Mouse (Mus musculus) midbrain, embryonic 15.5 days (tissue): ENCODE results near the gene Cryaa. TPM values are rescaled to one million over a fixed set of nuclear protein-coding genes. Genes with fewer than 3 reads are reported as not detected.

ENCODE experiments used
- ATAC-seq: fragments of 200-750 bp; cut with Nextera tagmentation; replicated peaks from 2 replicates; pipeline ENCODE4 v1.8.0; 2017; ENCODE audit warnings: moderate TSS enrichment
- H3K27ac ChIP-seq: fragments of 300-500 bp; sonication (generic); 2 replicates; pipeline ENCODE4 v1.5.1; 2015; ENCODE audit warnings: mild to moderate bottlenecking, inconsistent platforms
- H3K27me3 ChIP-seq: fragments of 300-500 bp; sonication (generic); replicated peaks from 2 replicates; pipeline ENCODE4 v1.6.1; 2015; ENCODE audit warnings: inconsistent platforms
- H3K36me3 ChIP-seq: fragments of 300-500 bp; sonication (generic); replicated peaks from 2 replicates; pipeline ENCODE4 v1.6.1; 2015; ENCODE audit warnings: inconsistent platforms
- H3K4me1 ChIP-seq: fragments of 300-500 bp; sonication (generic); 2 replicates; pipeline ENCODE4 v1.6.1; 2015; ENCODE audit warnings: inconsistent platforms
- H3K4me2 ChIP-seq: fragments of 300-500 bp; sonication (generic); 2 replicates; pipeline ENCODE4 v1.6.1; 2015; ENCODE audit warnings: inconsistent platforms, mild to moderate bottlenecking, moderate library complexity
- H3K4me3 ChIP-seq: fragments of 300-500 bp; sonication (generic); 2 replicates; pipeline ENCODE4 v1.5.1; 2015; ENCODE audit warnings: mild to moderate bottlenecking, inconsistent platforms
- H3K9ac ChIP-seq: fragments of 300-500 bp; sonication (generic); 2 replicates; pipeline ENCODE4 v1.6.1; 2015; ENCODE audit warnings: mild to moderate bottlenecking, inconsistent platforms
- H3K9me3 ChIP-seq: fragments of 300-500 bp; sonication (generic); 2 replicates; pipeline ENCODE4 v1.6.1; 2016; ENCODE audit warnings: inconsistent platforms
- WGBS: fragments of 180-500 bp; shearing (Covaris S2); methylation state at CpG from one replicate; pipeline ENCODE4 v1.1.7; 2015; ENCODE audit warnings: mixed read lengths; 5-methylcytosine and 5-hydroxymethylcytosine counted together
- polyA plus RNA-seq: library from polyadenylated mRNA; unstranded; fragments of >200 nt; fragmentation: Nextera tagmentation; extraction: Ambion mirVana; gene quantifications from 2 replicates; pipeline ENCODE4 v1.2.1, GENCODE M21; 2015

The Cryaa gene
- polyA plus RNA-seq, 1 experiment from 2014 or later, result 0.39 TPM

- no peaks in the 10 kb centered on the region for H3K9me3 ChIP-seq
- H3K4me2 ChIP-seq, result no peak overlapping the region
- H3K27ac ChIP-seq, result no peak overlapping the region
- H3K4me1 ChIP-seq, result no peaks in the 10 kb centered on the region
- no peak for ATAC-seq
- 77% methylated on average over 4 of the region's 4 CpGs for WGBS
- no peak overlapping the region for H3K4me3 ChIP-seq
- peaks cover 21% of the 10 kb centered on the region for H3K36me3 ChIP-seq
- no peak overlapping the region for H3K9ac ChIP-seq
- no peaks in the 10 kb centered on the region for H3K27me3 ChIP-seq
Measured at GRCm38 (mm10) chr17:31642913-31643312, 34.7 kb upstream of the Cryaa start.

- WGBS, result 94% methylated on average over 5 of the region's 5 CpGs
- no peak for ATAC-seq
- Histone ChIP-seq H3K36me3 (peaks cover 49% of the 10 kb centered on the region), H3K4me2 (no peak overlapping the region), H3K4me1 (no peaks in the 10 kb centered on the region), H3K4me3 (no peak overlapping the region), H3K9ac (no peak overlapping the region), H3K9me3 (no peaks in the 10 kb centered on the region), H3K27me3 (no peaks in the 10 kb centered on the region), H3K27ac (no peak overlapping the region)
Measured at GRCm38 (mm10) chr17:31646199-31647002, 31.2 kb upstream of the Cryaa start.

- Histone ChIP-seq H3K9me3 (no peaks in the 10 kb centered on the region), H3K27me3 (no peaks in the 10 kb centered on the region), H3K36me3 (peaks cover 66% of the 10 kb centered on the region), H3K4me2 (no peak overlapping the region), H3K27ac (no peak overlapping the region), H3K4me3 (no peak overlapping the region), H3K4me1 (peaks cover 9% of the 10 kb centered on the region), H3K9ac (no peak overlapping the region)
- ATAC-seq, result no peak
- 89% methylated on average over 14 of the region's 14 CpGs for WGBS
Measured at GRCm38 (mm10) chr17:31652152-31652551, 25.5 kb upstream of the Cryaa start.

- H3K36me3 ChIP-seq, result peaks cover 55% of the 10 kb centered on the region
- ATAC-seq, result no peak
- no peaks in the 10 kb centered on the region for H3K9me3 ChIP-seq
- no peak overlapping the region for H3K9ac ChIP-seq
- H3K4me1 ChIP-seq, result peaks cover 16% of the 10 kb centered on the region
- 93% methylated on average over 6 of the region's 6 CpGs for WGBS
- no peaks in the 10 kb centered on the region for H3K27me3 ChIP-seq
- H3K4me3 ChIP-seq, result no peak overlapping the region
- H3K4me2 ChIP-seq, result no peak overlapping the region
- no peak overlapping the region for H3K27ac ChIP-seq
Measured at GRCm38 (mm10) chr17:31653277-31653676, 24.3 kb upstream of the Cryaa start.

- H3K9ac ChIP-seq, result no peak overlapping the region
- no peak overlapping the region for H3K4me3 ChIP-seq
- H3K27ac ChIP-seq, result no peak overlapping the region
- H3K4me2 ChIP-seq, result no peak overlapping the region
- peaks cover 40% of the 10 kb centered on the region for H3K36me3 ChIP-seq
- H3K9me3 ChIP-seq, result no peaks in the 10 kb centered on the region
- no peaks in the 10 kb centered on the region for H3K27me3 ChIP-seq
- 87% methylated on average over 4 of the region's 4 CpGs for WGBS
- no peak for ATAC-seq
- H3K4me1 ChIP-seq, result peaks cover 24% of the 10 kb centered on the region
Measured at GRCm38 (mm10) chr17:31655366-31655765, 22.2 kb upstream of the Cryaa start.

GRCm38 (mm10) chr17:31656682-31657081 is 20.9 kb upstream of the Cryaa start:
- no peak for ATAC-seq
- Histone ChIP-seq H3K4me1 (peaks cover 24% of the 10 kb centered on the region), H3K9ac (no peak overlapping the region), H3K9me3 (no peaks in the 10 kb centered on the region), H3K27ac (no peak overlapping the region), H3K4me3 (no peak overlapping the region), H3K36me3 (peaks cover 28% of the 10 kb centered on the region), H3K4me2 (peak overlapping the region; percentile 71; the same call in 1 of the 2 replicates), H3K27me3 (no peaks in the 10 kb centered on the region)
- 86% methylated on average over 5 of the region's 5 CpGs for WGBS

- ATAC-seq, result no peak
- 52% methylated on average over 12 of the region's 12 CpGs for WGBS
- peak overlapping the region; percentile 88 for H3K9ac ChIP-seq
- no peak overlapping the region for H3K27ac ChIP-seq
- peaks cover 21% of the 10 kb centered on the region for H3K36me3 ChIP-seq
- H3K9me3 ChIP-seq, result no peaks in the 10 kb centered on the region
- H3K27me3 ChIP-seq, result no peaks in the 10 kb centered on the region
- H3K4me3 ChIP-seq, result peak overlapping the region; percentile 59
- peak overlapping the region; percentile 71 for H3K4me2 ChIP-seq
- H3K4me1 ChIP-seq, result peaks cover 24% of the 10 kb centered on the region
Measured at GRCm38 (mm10) chr17:31657141-31657983, 20.2 kb upstream of the Cryaa start.

- no peaks in the 10 kb centered on the region for H3K9me3 ChIP-seq
- H3K4me3 ChIP-seq, result peak overlapping the region; percentile 59
- no peak; the same call in 1 of the 2 replicates for ATAC-seq
- peak overlapping the region; percentile 71 for H3K4me2 ChIP-seq
- peak overlapping the region; percentile 94 for H3K27ac ChIP-seq
- WGBS, result under 1% methylated on average over 27 of the region's 27 CpGs
- H3K27me3 ChIP-seq, result no peaks in the 10 kb centered on the region
- peaks cover 16% of the 10 kb centered on the region for H3K36me3 ChIP-seq
- peaks cover 24% of the 10 kb centered on the region for H3K4me1 ChIP-seq
- peak overlapping the region; percentile 88 for H3K9ac ChIP-seq
Measured at GRCm38 (mm10) chr17:31658136-31658467, 19.5 kb upstream of the Cryaa start.

- Histone ChIP-seq H3K4me1 (peaks cover 24% of the 10 kb centered on the region), H3K4me3 (peak within 1 kb of the TSS; percentile 59), H3K27me3 (no peaks in the 10 kb centered on the region), H3K4me2 (peak within 1 kb of the TSS; percentile 87), H3K27ac (peak within 1 kb of the TSS; percentile 94), H3K9ac (peak within 1 kb of the TSS; percentile 88), H3K9me3 (no peaks in the 10 kb centered on the region), H3K36me3 (peaks cover 13% of the 10 kb centered on the region)
- under 1% methylated on average over 74 of the region's 77 CpGs for WGBS
- peak; percentile 99 for ATAC-seq
Measured at GRCm38 (mm10) chr17:31658468-31659185, 19.0 kb upstream of the Cryaa start, which contains the start of gene U2af1. U2af1 (minus strand) TSS chr17:31658892.

- ATAC-seq, result no peak
- Histone ChIP-seq H3K4me2 (no peak overlapping the region), H3K9me3 (no peaks in the 10 kb centered on the region), H3K27ac (no peak overlapping the region), H3K36me3 (no peaks in the 10 kb centered on the region), H3K27me3 (no peaks in the 10 kb centered on the region), H3K4me3 (no peak overlapping the region), H3K9ac (no peak overlapping the region), H3K4me1 (peaks cover 21% of the 10 kb centered on the region)
- WGBS, result 75% methylated on average over 8 of the region's 8 CpGs
Measured at GRCm38 (mm10) chr17:31660661-31661250, 16.9 kb upstream of the Cryaa start.

GRCm38 (mm10) chr17:31662855-31663254 is 14.8 kb upstream of the Cryaa start:
- no peak overlapping the region for H3K9ac ChIP-seq
- ATAC-seq, result no peak
- H3K27me3 ChIP-seq, result no peaks in the 10 kb centered on the region
- H3K4me3 ChIP-seq, result no peak overlapping the region
- no peak overlapping the region for H3K4me2 ChIP-seq
- H3K36me3 ChIP-seq, result no peaks in the 10 kb centered on the region
- no peaks in the 10 kb centered on the region for H3K9me3 ChIP-seq
- H3K4me1 ChIP-seq, result peaks cover 8% of the 10 kb centered on the region
- no peak overlapping the region for H3K27ac ChIP-seq

- no peak overlapping the region for H3K4me3 ChIP-seq
- no peaks in the 10 kb centered on the region for H3K9me3 ChIP-seq
- H3K36me3 ChIP-seq, result no peaks in the 10 kb centered on the region
- no peak overlapping the region for H3K9ac ChIP-seq
- no peaks in the 10 kb centered on the region for H3K27me3 ChIP-seq
- H3K4me2 ChIP-seq, result no peak overlapping the region
- H3K4me1 ChIP-seq, result no peaks in the 10 kb centered on the region
- 12% methylated on average over 4 of the region's 4 CpGs for WGBS
- 0 out of 2 replicates have a peak, but pooled peaks have one; percentile 45 for ATAC-seq
- H3K27ac ChIP-seq, result no peak overlapping the region
Measured at GRCm38 (mm10) chr17:31664760-31665159, 12.8 kb upstream of the Cryaa start.
